Mouse (Mus musculus) T-helper 1 cell (primary cell): ENCODE results near the gene Lemd2.

Source experiments
- in situ Hi-C: fragments of 300-600 bp; cut with MboI, MseI; formaldehyde crosslinking; loops from one replicate; pipeline ENCODE4 v1.15.1; 2025; ENCODE audit warnings: high pct_unique_total_duplicates

Gene Lemd2

GRCm38 (mm10) chr17:27165054-27165773 is 39.1 kb downstream of the Lemd2 start:
- in situ Hi-C loops = loop anchor here (25.0 kb wide), 1 partner anchor 347 kb away; the partner anchor contains the start of gene Grm4

- in situ Hi-C loops = loop anchor here (25.0 kb wide), 1 partner anchor 351 kb away; the partner anchor contains the start of gene Grm4
These were observed 43.4 kb downstream of the Lemd2 start for GRCm38 (mm10) chr17:27160905-27161304.

DNA sequence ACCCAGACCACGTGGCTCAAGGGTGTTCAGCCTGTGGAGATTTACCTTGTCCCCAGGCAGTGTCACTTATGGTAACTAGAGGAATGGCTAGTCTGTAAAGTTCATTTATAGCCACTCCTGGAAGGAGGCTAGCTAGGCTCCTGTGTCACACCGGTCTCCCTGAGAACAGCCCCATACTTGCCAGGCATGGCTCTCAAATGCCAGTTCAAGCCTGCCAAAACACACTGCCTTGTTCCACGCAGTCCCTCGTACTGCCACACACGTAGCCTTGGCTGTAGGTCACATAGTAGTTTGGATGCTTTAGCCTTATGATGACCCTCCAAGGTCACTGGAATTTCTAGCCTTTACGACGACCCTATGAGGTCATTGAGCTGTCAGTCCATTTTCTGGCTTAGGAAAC is 45.1 kb downstream of the Lemd2 start:
- in situ Hi-C loops = loop anchor here (10.0 to 25.0 kb wide), 2 partner anchors 353 to 1966 kb away; partner anchors contain the start of gene Grm4

DNA sequence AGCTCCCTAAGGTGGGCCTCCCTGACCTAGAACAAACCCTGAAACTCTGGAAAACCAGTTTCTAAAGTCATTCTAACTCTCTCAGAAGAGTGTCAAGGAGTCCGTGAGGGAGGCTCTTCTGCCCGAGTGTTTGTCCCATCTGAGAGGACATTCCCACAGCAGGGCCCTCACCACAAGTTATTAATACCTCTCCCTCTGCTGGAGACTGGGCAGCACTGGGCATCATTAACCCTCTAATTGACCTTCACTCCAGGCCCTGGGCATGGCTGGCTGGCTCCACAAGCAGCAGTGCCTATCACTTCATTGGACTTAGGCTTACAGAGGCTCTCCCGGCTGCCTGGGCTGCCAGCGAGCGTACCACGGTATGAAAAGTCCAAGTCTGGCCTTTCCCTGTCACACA is 45.8 kb downstream of the Lemd2 start:
- in situ Hi-C loops = loop anchor here (10.0 to 25.0 kb wide), 2 partner anchors 354 to 1966 kb away; partner anchors contain the start of gene Grm4

GRCm38 (mm10) chr17:27155752-27156151 is 48.5 kb downstream of the Lemd2 start:
- in situ Hi-C loops = loop anchor here (10.0 to 25.0 kb wide), 2 partner anchors 357 to 1969 kb away; partner anchors contain the start of gene Grm4

- in situ Hi-C loops = loop anchor here (10.0 to 25.0 kb wide), 2 partner anchors 357 to 1970 kb away; partner anchors contain the start of gene Grm4
These were observed 49.4 kb downstream of the Lemd2 start for GRCm38 (mm10) chr17:27154881-27155280.

DNA sequence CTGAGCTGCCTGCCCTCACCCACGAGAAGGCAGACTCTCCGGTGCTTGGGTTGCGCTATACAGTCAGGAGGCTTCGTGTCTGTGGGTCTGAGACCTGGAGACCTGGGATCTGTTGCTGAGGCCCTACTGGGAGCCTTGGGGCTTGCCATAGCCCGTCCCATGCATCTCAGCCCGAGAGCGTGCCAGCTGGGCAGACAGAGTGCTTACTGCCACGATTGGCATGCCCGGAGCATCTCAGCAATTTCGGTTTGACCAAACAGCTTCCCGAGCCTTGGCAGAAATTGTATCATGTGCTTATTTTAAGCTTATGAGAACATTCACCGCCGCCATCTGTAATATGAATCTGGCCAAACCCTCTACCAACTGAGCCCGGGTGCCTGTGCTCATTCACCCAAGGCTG is 50.0 kb downstream of the Lemd2 start:
- in situ Hi-C loops = loop anchor here (10.0 to 25.0 kb wide), 2 partner anchors 358 to 1971 kb away; partner anchors contain the start of gene Grm4

DNA sequence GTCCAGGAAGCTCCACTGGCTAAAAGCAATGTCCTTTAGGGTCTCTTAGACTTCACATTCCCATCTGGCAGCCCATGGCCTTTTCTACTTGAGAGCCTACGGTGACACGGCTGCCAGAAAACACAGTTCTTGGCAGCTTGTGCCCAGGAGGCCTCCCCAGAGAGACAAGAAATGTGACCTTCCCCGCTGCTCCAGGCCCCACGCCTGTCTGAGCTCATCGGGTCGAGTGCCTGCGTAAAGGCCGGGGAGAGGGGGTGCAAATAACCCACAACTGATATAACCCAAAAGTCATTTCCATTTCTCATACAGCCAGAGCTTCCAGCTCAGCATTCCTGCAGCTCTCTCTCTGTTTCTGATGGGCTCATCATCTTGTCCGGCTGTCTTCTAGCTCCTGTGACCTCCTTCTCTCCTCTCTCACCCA is 50.5 kb downstream of the Lemd2 start:
- in situ Hi-C loops = loop anchor here (10.0 to 25.0 kb wide), 2 partner anchors 359 to 1971 kb away; partner anchors contain the start of gene Grm4

- in situ Hi-C loops = loop anchor here (10.0 to 25.0 kb wide), 2 partner anchors 359 to 1972 kb away; partner anchors contain the start of gene Grm4
These were observed 51.1 kb downstream of the Lemd2 start for GRCm38 (mm10) chr17:27152976-27153723.

DNA sequence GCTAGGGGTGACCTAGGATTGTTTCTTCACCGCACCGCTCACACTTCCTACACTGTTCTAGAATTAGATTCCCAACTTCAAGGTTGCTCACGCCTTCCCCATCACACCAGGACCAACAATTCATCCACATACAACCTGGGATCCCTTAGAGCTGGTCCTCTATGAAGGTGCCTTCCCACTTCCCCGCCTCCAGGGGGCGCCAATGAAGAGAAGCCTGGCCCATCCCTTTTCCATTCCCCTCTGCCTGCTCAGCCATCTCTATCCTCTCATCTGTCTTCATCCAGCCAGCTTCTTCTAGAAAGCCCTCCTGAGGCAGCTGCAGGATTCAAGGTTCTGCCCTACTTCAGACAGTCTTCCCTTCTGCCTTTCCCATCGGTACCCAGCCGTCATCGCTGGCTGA is 52.9 kb downstream of the Lemd2 start:
- in situ Hi-C loops = loop anchor here (10.0 to 25.0 kb wide), 2 partner anchors 361 to 1973 kb away; partner anchors contain the start of gene Grm4

GRCm38 (mm10) chr17:27150871-27151270 is 53.4 kb downstream of the Lemd2 start:
- in situ Hi-C loops = loop anchor here (10.0 to 25.0 kb wide), 2 partner anchors 361 to 1974 kb away; partner anchors contain the start of gene Grm4

GRCm38 (mm10) chr17:27146323-27146923 is 57.8 kb downstream of the Lemd2 start:
- in situ Hi-C loops = no loop called here

- in situ Hi-C loops = no loop called here
These were observed 60.1 kb downstream of the Lemd2 start for GRCm38 (mm10) chr17:27144152-27144551.

DNA sequence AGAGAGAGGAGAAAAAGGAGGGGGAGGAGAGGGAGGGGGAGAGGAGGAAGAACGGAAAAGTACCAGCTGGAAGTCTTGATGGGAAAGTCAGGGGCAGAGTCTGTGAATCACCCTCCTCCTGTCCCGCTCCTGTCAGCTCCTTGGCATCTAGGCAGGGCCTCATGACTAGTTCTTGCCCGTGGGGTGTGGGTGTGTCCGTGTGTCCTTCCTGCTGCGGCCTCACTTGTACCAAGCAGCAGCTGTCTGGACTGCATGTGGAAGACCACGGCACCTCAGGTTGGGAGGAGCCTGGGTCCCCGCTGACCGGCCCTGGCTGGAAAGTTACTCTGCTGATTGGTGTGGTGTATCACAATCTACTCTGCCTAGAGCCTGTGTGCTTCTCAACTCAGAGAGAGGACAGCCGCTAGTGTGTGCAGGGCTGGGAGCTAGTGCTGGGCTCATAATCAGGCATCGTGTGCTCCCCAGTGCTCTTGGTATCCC is 62.3 kb downstream of the Lemd2 start:
- in situ Hi-C loops = no loop called here

GRCm38 (mm10) chr17:27140262-27140661 is 64.0 kb downstream of the Lemd2 start:
- in situ Hi-C loops = no loop called here
